Mouse (Mus musculus) E14TG2a.4 (cell line): Measurements from ENCODE around the gene Tbcc.

Experiments
- CTCF ChIP-seq: conservative IDR thresholded peaks from 2 replicates; pipeline ENCODE4 v1.5.1; 2014; ENCODE audit warnings: low read length
- NANOG ChIP-seq: IDR thresholded peaks from 2 replicates; pipeline ENCODE4 v1.6.1; 2014; ENCODE audit warnings: borderline replicate concordance, low read length, mixed read lengths
- POU5F1 ChIP-seq: IDR thresholded peaks from 2 replicates; pipeline ENCODE4 v1.6.1; 2014; ENCODE audit warnings: low read length, borderline replicate concordance

GRCm38 (mm10) chr17:46844811-46845210 is 45.7 kb upstream of the Tbcc start:
- TF ChIP-seq CTCF (no peak), NANOG (no peak), POU5F1 (no peak)
